ENCODE assay signal across 8 mouse cellular contexts in the genomic region with DNA sequence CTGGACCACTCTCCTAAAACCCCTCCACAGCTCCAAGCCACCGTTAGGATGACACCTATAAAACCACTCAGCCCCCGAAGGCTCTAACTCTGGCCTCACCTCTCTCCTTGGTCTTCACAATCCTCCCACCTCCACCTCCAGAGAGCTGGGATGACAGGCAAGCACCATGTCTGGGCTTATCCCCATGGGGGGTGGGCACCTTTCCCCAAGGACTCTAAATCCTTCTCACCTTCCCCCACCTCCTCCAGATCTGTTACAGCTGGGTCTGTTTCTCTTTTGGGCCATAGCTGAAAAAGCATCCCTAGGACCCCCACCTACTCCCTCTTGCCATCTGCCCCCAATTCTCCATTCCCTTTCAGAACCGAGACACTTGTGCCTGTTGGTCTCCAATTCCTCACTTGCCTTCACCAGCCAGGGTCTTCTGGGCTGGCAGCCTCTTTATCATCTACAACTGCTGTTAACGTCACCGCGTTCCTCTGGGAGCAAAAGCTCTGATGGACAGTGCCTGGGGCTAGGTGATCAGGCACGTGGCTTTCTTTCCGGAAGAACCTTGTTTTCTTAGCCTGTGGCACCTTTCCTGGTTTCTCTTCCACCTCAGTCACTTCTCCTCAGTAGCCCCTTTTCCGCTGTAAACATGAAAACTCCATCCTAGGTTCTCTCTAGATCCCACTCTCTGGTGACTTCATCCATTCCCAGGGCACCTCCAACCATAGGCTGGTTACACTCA. TPM values are rescaled to one million over a fixed set of nuclear protein-coding genes. Genes with fewer than 3 reads are reported as not detected.
A peak's percentile ranks its signal among the peaks of the same experiment; 100 is the strongest.
DNase-seq lines count a peak whose midpoint lies in the region; ATAC-seq and TF ChIP-seq lines count a peak whose summit lies in the region.

No protein-coding gene starts in this region.

- peaks cover 61% of the 10 kb centered on the region for H3K36me3 ChIP-seq in erythroblast, embryonic 14.5 days (ENCODE audit: control insufficient read depth)
- peaks cover 13% of the 10 kb centered on the region for H3K36me3 ChIP-seq in thymus, adult 2 months (ENCODE audit: control insufficient read depth, insufficient read depth, low read length)
- H3K36me3 ChIP-seq in liver, embryonic 12.5 days = peaks cover 48% of the 10 kb centered on the region
- peaks cover 12% of the 10 kb centered on the region for H3K36me3 ChIP-seq in stomach, postnatal 0 days (ENCODE audit: control insufficient read depth, insufficient read depth, low read length)

- H3K4me3 ChIP-seq in erythroblast, embryonic 14.5 days (replicated peaks) = peak overlapping the region; percentile 79
- H3K4me3 ChIP-seq in thymus, adult 2 months (ENCODE audit: control insufficient read depth, insufficient read depth, low read length) = peak overlapping the region; percentile 6; the same call in 1 of the 2 replicates
- peak overlapping the region; percentile 89 for H3K4me3 ChIP-seq in liver, embryonic 12.5 days
- H3K4me3 ChIP-seq in stomach, postnatal 0 days (ENCODE audit: low read depth, low read length) = peak overlapping the region; percentile 80; the same call in 1 of the 2 replicates

- 43% methylated on average over 9 of the region's 9 CpGs for WGBS in thymus, adult 2 months
- WGBS in liver, embryonic 12.5 days (ENCODE audit: insufficient replicate concordance) = 48% methylated on average over 9 of the region's 9 CpGs
- 65% methylated on average over 9 of the region's 9 CpGs for WGBS in stomach, postnatal 0 days

- H3K9me3 ChIP-seq in erythroblast, embryonic 14.5 days (ENCODE audit: control insufficient read depth, low read length) = no peaks in the 10 kb centered on the region
- no peaks in the 10 kb centered on the region for H3K9me3 ChIP-seq in liver, embryonic 12.5 days (replicated peaks)
- H3K9me3 ChIP-seq in stomach, postnatal 0 days (ENCODE audit: control insufficient read depth, low read length) = no peaks in the 10 kb centered on the region

- H3K4me2 ChIP-seq in liver, embryonic 12.5 days = peak overlapping the region; percentile 89
- peak overlapping the region; percentile 74 for H3K4me2 ChIP-seq in stomach, postnatal 0 days (replicated peaks; ENCODE audit: low read depth)

- intact Hi-C loops in gastrocnemius, postnatal 14 days (cut with DNase I; ENCODE audit: low total_unique reads) = no loop called here

- H3K27me3 ChIP-seq in erythroblast, embryonic 14.5 days (ENCODE audit: control insufficient read depth) = no peaks in the 10 kb centered on the region
- no peaks in the 10 kb centered on the region for H3K27me3 ChIP-seq in thymus, adult 2 months (ENCODE audit: control insufficient read depth, insufficient read depth, low read length)
- H3K27me3 ChIP-seq in liver, embryonic 12.5 days (replicated peaks) = no peaks in the 10 kb centered on the region
- no peaks in the 10 kb centered on the region for H3K27me3 ChIP-seq in stomach, postnatal 0 days (ENCODE audit: control insufficient read depth, insufficient read depth, low read length)

- no peak for TF ChIP-seq POLR2A in thymus, adult 2 months (IDR thresholded peaks at IDR 0.05; ENCODE audit: control insufficient read depth, extremely low read depth, insufficient read depth, low read length, poor library complexity)

- ATAC-seq in erythroblast, adult 5-6 weeks (replicated peaks; ENCODE audit: low FRiP score, poor library complexity, severe bottlenecking) = no peak
- ATAC-seq in liver, embryonic 12.5 days = no peak
- ATAC-seq in stomach, postnatal 0 days (ENCODE audit: low FRiP score, low TSS enrichment) = no peak

- DNase-seq in thymus, adult 2 months = no peak
- no peak for DNase-seq in thymus, postnatal 4 days
- no peak for DNase-seq in stomach, postnatal 0 days (ENCODE audit: low spot score)
- DNase-seq in gastrocnemius, postnatal 14 days = no peak
- DNase-seq in urinary bladder, postnatal 25 days (ENCODE audit: low spot score) = no peak

- H3K4me1 ChIP-seq in erythroblast, embryonic 14.5 days (ENCODE audit: control insufficient read depth) = peaks cover 72% of the 10 kb centered on the region
- peaks cover 43% of the 10 kb centered on the region for H3K4me1 ChIP-seq in thymus, adult 2 months (replicated peaks; ENCODE audit: control insufficient read depth, insufficient read depth, low read length)
- H3K4me1 ChIP-seq in liver, embryonic 12.5 days = peaks cover 63% of the 10 kb centered on the region
- peaks cover 7% of the 10 kb centered on the region for H3K4me1 ChIP-seq in stomach, postnatal 0 days (replicated peaks; ENCODE audit: control insufficient read depth, insufficient read depth)

- no peak for TF ChIP-seq EP300 in stomach, postnatal 0 days (optimal IDR thresholded peaks at IDR 0.05)

- peak overlapping the region; percentile 94 for H3K9ac ChIP-seq in liver, embryonic 12.5 days
- H3K9ac ChIP-seq in stomach, postnatal 0 days (ENCODE audit: low read length) = no peak overlapping the region; the same call in 1 of the 2 replicates

- peak overlapping the region; percentile 7; the same call in 1 of the 2 replicates for H3K27ac ChIP-seq in thymus, adult 2 months (ENCODE audit: control insufficient read depth, insufficient read depth, low read length)
- peak overlapping the region; percentile 83; the same call in 1 of the 2 replicates for H3K27ac ChIP-seq in liver, embryonic 12.5 days
- peak overlapping the region; percentile 88 for H3K27ac ChIP-seq in stomach, postnatal 0 days (replicated peaks)

- TF ChIP-seq CTCF in thymus, adult 2 months (IDR thresholded peaks at IDR 0.05; ENCODE audit: borderline replicate concordance, control insufficient read depth, extremely low read depth, insufficient read depth, low read length, poor library complexity) = no peak
- TF ChIP-seq CTCF in stomach, postnatal 0 days (IDR thresholded peaks at IDR 0.05; ENCODE audit: low read depth) = no peak

RNA-seq across cellular contexts. Expression of gene Ppp5c, which starts 1.7 kb away (rescaled TPM):
- 7.3 and 7.7 TPM in 2 replicates for polyA plus RNA-seq in erythroblast, embryonic 14.5 days (2012)
- 14.0 and 21.3 TPM in 2 replicates for total RNA-seq in erythroblast, adult 5-6 weeks (2015; ENCODE audit: low replicate concordance)
- total RNA-seq in erythroblast, adult 5-6 weeks (2017; ENCODE audit: low replicate concordance) = 10.6 and 18.9 TPM in 2 replicates
- 359 and 363 TPM in 2 replicates for polyA plus RNA-seq in thymus, adult 2 months (2012; rRNA removed)
- 70.3 and 75.2 TPM in 2 replicates for polyA plus RNA-seq in liver, embryonic 12.5 days (2016; fragmentation: Nextera tagmentation; extraction: Ambion mirVana)
- polyA plus RNA-seq in stomach, postnatal 0 days (2015; fragmentation: Nextera tagmentation; extraction: Ambion mirVana) = 51.6 and 57.5 TPM in 2 replicates
- 10 to 100 TPM; 56.3 to 67.8 TPM for total RNA-seq in gastrocnemius, postnatal 14 days (2021)

RNA-seq across cellular contexts. Expression of gene Ccdc8, which starts 33.6 kb away (rescaled TPM):
- 0.05 and 0.08 TPM in 2 replicates for polyA plus RNA-seq in erythroblast, embryonic 14.5 days (2012)
- total RNA-seq in erythroblast, adult 5-6 weeks (2015; ENCODE audit: low replicate concordance) = 0.19 TPM in 1 of 2 replicates, not detected in the other
- total RNA-seq in erythroblast, adult 5-6 weeks (2017; ENCODE audit: low replicate concordance) = 0.14 and 1.0 TPM in 2 replicates
- 1.5 and 2.0 TPM in 2 replicates for polyA plus RNA-seq in thymus, adult 2 months (2012; rRNA removed)
- polyA plus RNA-seq in liver, embryonic 12.5 days (2016; fragmentation: Nextera tagmentation; extraction: Ambion mirVana) = 3.8 and 3.9 TPM in 2 replicates
- 4.7 and 6.7 TPM in 2 replicates for polyA plus RNA-seq in stomach, postnatal 0 days (2015; fragmentation: Nextera tagmentation; extraction: Ambion mirVana)
- 1 to 10 TPM; 5.8 to 6.5 TPM for total RNA-seq in gastrocnemius, postnatal 14 days (2021)

RNA-seq across cellular contexts. Expression of gene Hif3a, which starts 36.2 kb away (rescaled TPM):
- 7.8 and 8.0 TPM in 2 replicates for polyA plus RNA-seq in erythroblast, embryonic 14.5 days (2012)
- 0.42 and 0.58 TPM in 2 replicates for total RNA-seq in erythroblast, adult 5-6 weeks (2015; ENCODE audit: low replicate concordance)
- total RNA-seq in erythroblast, adult 5-6 weeks (2017; ENCODE audit: low replicate concordance) = 0.17 TPM in 1 of 2 replicates, not detected in the other
- polyA plus RNA-seq in thymus, adult 2 months (2012; rRNA removed) = 2.8 and 8.9 TPM in 2 replicates
- 21.1 and 22.6 TPM in 2 replicates for polyA plus RNA-seq in liver, embryonic 12.5 days (2016; fragmentation: Nextera tagmentation; extraction: Ambion mirVana)
- 3.4 and 4.0 TPM in 2 replicates for polyA plus RNA-seq in stomach, postnatal 0 days (2015; fragmentation: Nextera tagmentation; extraction: Ambion mirVana)
- total RNA-seq in gastrocnemius, postnatal 14 days (2021) = 1 to 10 TPM; 1.6 to 6.0 TPM

RNA-seq across cellular contexts. Expression of gene Gm42372, which starts 43.2 kb away (rescaled TPM):
- not detected in 2 replicates for polyA plus RNA-seq in erythroblast, embryonic 14.5 days (2012)
- total RNA-seq in erythroblast, adult 5-6 weeks (2015; ENCODE audit: low replicate concordance) = not detected in 2 replicates
- total RNA-seq in erythroblast, adult 5-6 weeks (2017; ENCODE audit: low replicate concordance) = 0.28 TPM in 1 of 2 replicates, not detected in the other
- 2.3 TPM in 2 replicates for polyA plus RNA-seq in thymus, adult 2 months (2012; rRNA removed)
- polyA plus RNA-seq in liver, embryonic 12.5 days (2016; fragmentation: Nextera tagmentation; extraction: Ambion mirVana) = 0.07 TPM in 2 replicates
- 0.15 and 0.16 TPM in 2 replicates for polyA plus RNA-seq in stomach, postnatal 0 days (2015; fragmentation: Nextera tagmentation; extraction: Ambion mirVana)
- under 1 TPM in 1 of 2 experiments, not detected in 1; 0.04 TPM for total RNA-seq in gastrocnemius, postnatal 14 days (2021)

RNA-seq across cellular contexts. Expression of gene Psg16, which starts 47.8 kb away (rescaled TPM):
- not detected in 2 replicates for polyA plus RNA-seq in erythroblast, embryonic 14.5 days (2012)
- total RNA-seq in erythroblast, adult 5-6 weeks (2015; ENCODE audit: low replicate concordance) = not detected in 2 replicates
- not detected in 2 replicates for total RNA-seq in erythroblast, adult 5-6 weeks (2017; ENCODE audit: low replicate concordance)
- polyA plus RNA-seq in thymus, adult 2 months (2012; rRNA removed) = not detected in 2 replicates
- 0.06 and 0.13 TPM in 2 replicates for polyA plus RNA-seq in liver, embryonic 12.5 days (2016; fragmentation: Nextera tagmentation; extraction: Ambion mirVana)
- polyA plus RNA-seq in stomach, postnatal 0 days (2015; fragmentation: Nextera tagmentation; extraction: Ambion mirVana) = 0.05 and 0.12 TPM in 2 replicates
- total RNA-seq in gastrocnemius, postnatal 14 days (2021) = under 1 TPM; 0.04 to 0.09 TPM

Comparison
In these comparisons a context has a peak if more than half of its experiments do, and no peak if none do; other contexts are left out.
1. H3K4me3 ChIP-seq: peak in every context shown above with its lines; median percentile 89 in liver, embryonic 12.5 days; 80 in stomach, postnatal 0 days; 79 in erythroblast, embryonic 14.5 days; 6 in thymus, adult 2 months.
2. H3K27ac ChIP-seq: peak in every context shown above with its lines; median percentile 88 in stomach, postnatal 0 days; 83 in liver, embryonic 12.5 days; 7 in thymus, adult 2 months.